Mouse (Mus musculus): ENCODE results near the gene Gm10322. TPM values are rescaled to one million over a fixed set of nuclear protein-coding genes. Genes with fewer than 3 reads are reported as not detected.

The Gm10322 gene
- polyA plus RNA-seq, 2 experiments, result not detected

- Histone ChIP-seq H3K9me3 (ENCODE audit: control insufficient read depth, low read length) (no peaks in the 10 kb centered on the region), H3K4me2 (ENCODE audit: low read depth) (no peak overlapping the region; the same call in 1 of the 2 replicates), H3K36me3 (replicated peaks; ENCODE audit: control insufficient read depth, insufficient read depth, low read depth) (no peaks in the 10 kb centered on the region), H3K27ac (no peak overlapping the region), H3K4me1 (replicated peaks; ENCODE audit: control insufficient read depth in 2 of 2, insufficient read depth in 2 of 2, low read length in 1 of 2) (0 out of 4 replicates have a peak, but pooled peaks cover 0 to 8% of the 10 kb centered on the region in 2 experiments), H3K27me3 (ENCODE audit: control insufficient read depth, insufficient read depth, low read length) (no peaks in the 10 kb centered on the region), H3K9ac (replicated peaks) (no peak overlapping the region), H3K4me3 (ENCODE audit: insufficient read depth in 1 of 2, low read depth in 2 of 2, low read length in 2 of 2) (no peak overlapping the region)
- no peak for TF ChIP-seq CTCF (IDR thresholded peaks at IDR 0.05; ENCODE audit: low read depth)
- no peak for TF ChIP-seq EP300 (IDR thresholded peaks at IDR 0.05; ENCODE audit: low read depth)
- 27% methylated on average over 13 of the region's 13 CpGs for WGBS (ENCODE audit: insufficient replicate concordance)
- DNase-seq (ENCODE audit: low read depth in 3 of 3, low spot score in 3 of 3) (no peak), ATAC-seq (ENCODE audit: insufficient read depth) (no peak)
Measured at GRCm38 (mm10) chr10:59665503-59666291, 49.8 kb downstream of the Gm10322 start.

Other genes starting within 250 kb of the Gm10322 start
- 3.5 and 4.8 TPM in 2 replicates for gene Gm10273, start 220.4 kb upstream of the Gm10322 start, polyA plus RNA-seq (2012; rRNA removed)
- 8.0 and 15.6 TPM in 2 replicates for gene Gm10273, start 220.4 kb upstream of the Gm10322 start, polyA plus RNA-seq (2014; fragmentation: Nextera tagmentation; extraction: Ambion mirVana)
- 19.9 and 21.6 TPM in 2 replicates for gene Pla2g12b, start 212.4 kb upstream of the Gm10322 start, polyA plus RNA-seq (2012; rRNA removed)
- 43.3 and 43.9 TPM in 2 replicates for gene Pla2g12b, start 212.4 kb upstream of the Gm10322 start, polyA plus RNA-seq (2014; fragmentation: Nextera tagmentation; extraction: Ambion mirVana)
- 14.9 and 16.0 TPM in 2 replicates for gene Oit3, start 174.3 kb upstream of the Gm10322 start, polyA plus RNA-seq (2012; rRNA removed)
- gene Oit3, start 174.3 kb upstream of the Gm10322 start, polyA plus RNA-seq (2014; fragmentation: Nextera tagmentation; extraction: Ambion mirVana), result 17.5 and 17.6 TPM in 2 replicates
- gene Mcu, start 629 bp downstream of the Gm10322 start, polyA plus RNA-seq (2012; rRNA removed), result 2.7 and 3.5 TPM in 2 replicates
- 7.9 and 9.6 TPM in 2 replicates for gene Mcu, start 629 bp downstream of the Gm10322 start, polyA plus RNA-seq (2014; fragmentation: Nextera tagmentation; extraction: Ambion mirVana)
- gene Micu1, start 86.4 kb downstream of the Gm10322 start, polyA plus RNA-seq (2012; rRNA removed), result 17.2 and 27.1 TPM in 2 replicates
- 28.2 and 34.3 TPM in 2 replicates for gene Micu1, start 86.4 kb downstream of the Gm10322 start, polyA plus RNA-seq (2014; fragmentation: Nextera tagmentation; extraction: Ambion mirVana)